Mouse (Mus musculus) spleen, adult 2 months (tissue): ENCODE data around the gene Cds1.

Experiments
- CTCF ChIP-seq: fragments of 200-500 bp; IDR thresholded peaks from 2 replicates; pipeline ENCODE4 v1.5.1; 2011; ENCODE audit warnings: mild to moderate bottlenecking, inconsistent platforms; ENCODE audit not compliant: insufficient read depth, insufficient read length, insufficient replicate concordance; ENCODE audit errors: extremely low read depth
- POLR2A ChIP-seq: fragments of 200-500 bp; IDR thresholded peaks from 2 replicates; pipeline ENCODE4 v1.6.1; 2011; ENCODE audit warnings: low read depth, low read length, inconsistent platforms

GRCm38 (mm10) chr5:101862651-101863050 is 97.7 kb downstream of the Cds1 start:
- TF ChIP-seq CTCF = no peak
- TF ChIP-seq POLR2A = no peak
